Mouse (Mus musculus) bone marrow macrophage, adult 2 months (primary cell): ENCODE data around the gene Galnt3. TPM values are rescaled to one million over a fixed set of nuclear protein-coding genes. Genes with fewer than 3 reads are reported as not detected.

Source experiments
- H3K27ac ChIP-seq: 2 replicates; pipeline ENCODE4 v1.5.1; 2012; ENCODE audit warnings: low read depth, low read length; ENCODE audit not compliant: insufficient read depth
- H3K4me1 ChIP-seq: 2 replicates; pipeline ENCODE4 v1.6.1; 2012; ENCODE audit warnings: low read length; ENCODE audit not compliant: control insufficient read depth, insufficient read depth
- H3K4me3 ChIP-seq: 2 replicates; pipeline ENCODE4 v1.5.1; 2012; ENCODE audit warnings: mild to moderate bottlenecking, low read length, moderate library complexity; ENCODE audit not compliant: insufficient read depth
- CTCF ChIP-seq: IDR thresholded peaks from 2 replicates; pipeline ENCODE4 v1.5.1; 2012; ENCODE audit warnings: low read depth, mild to moderate bottlenecking, low read length, moderate library complexity
- POLR2A ChIP-seq: IDR thresholded peaks from 2 replicates; pipeline ENCODE4 v1.6.1; 2012; ENCODE audit warnings: mild to moderate bottlenecking, low read depth, low read length, borderline replicate concordance
- polyA plus RNA-seq: library from polyadenylated mRNA; stranded (reverse); fragments of >200 nt; gene quantifications from 2 replicates; pipeline ENCODE4 v1.2.4, GENCODE M21; 2012; ENCODE audit not compliant: missing spikeins, insufficient read depth, insufficient read length

Galnt3 gene
- polyA plus RNA-seq, 1 experiment: 0.87 TPM

DNA sequence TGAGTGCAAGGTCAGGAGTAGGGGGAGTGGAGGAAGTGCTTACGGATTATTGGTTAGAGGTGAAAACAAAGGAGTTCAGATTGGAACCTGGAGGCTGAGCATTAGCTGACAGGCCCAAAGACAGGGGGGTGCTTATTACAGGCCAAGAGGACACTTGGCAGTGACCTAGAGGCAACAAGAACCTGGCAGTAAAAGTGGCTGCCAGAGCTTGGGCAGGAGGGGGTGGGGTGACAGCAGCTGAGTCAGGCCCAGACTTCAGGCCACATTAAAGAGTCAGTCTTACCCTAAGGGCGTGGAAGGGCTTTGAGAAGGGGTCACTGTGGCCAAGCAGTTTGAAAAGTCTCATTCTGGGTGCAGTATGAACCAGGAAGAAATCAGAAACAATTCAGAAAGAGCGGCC lies 7.1 kb downstream of the Galnt3 start:
- Histone ChIP-seq H3K4me1 (peaks cover 2% of the 10 kb centered on the region; the same call in 1 of the 2 replicates), H3K4me3 (no peak overlapping the region), H3K27ac (no peak overlapping the region)
- TF ChIP-seq POLR2A: no peak
- no peak for TF ChIP-seq CTCF

DNA sequence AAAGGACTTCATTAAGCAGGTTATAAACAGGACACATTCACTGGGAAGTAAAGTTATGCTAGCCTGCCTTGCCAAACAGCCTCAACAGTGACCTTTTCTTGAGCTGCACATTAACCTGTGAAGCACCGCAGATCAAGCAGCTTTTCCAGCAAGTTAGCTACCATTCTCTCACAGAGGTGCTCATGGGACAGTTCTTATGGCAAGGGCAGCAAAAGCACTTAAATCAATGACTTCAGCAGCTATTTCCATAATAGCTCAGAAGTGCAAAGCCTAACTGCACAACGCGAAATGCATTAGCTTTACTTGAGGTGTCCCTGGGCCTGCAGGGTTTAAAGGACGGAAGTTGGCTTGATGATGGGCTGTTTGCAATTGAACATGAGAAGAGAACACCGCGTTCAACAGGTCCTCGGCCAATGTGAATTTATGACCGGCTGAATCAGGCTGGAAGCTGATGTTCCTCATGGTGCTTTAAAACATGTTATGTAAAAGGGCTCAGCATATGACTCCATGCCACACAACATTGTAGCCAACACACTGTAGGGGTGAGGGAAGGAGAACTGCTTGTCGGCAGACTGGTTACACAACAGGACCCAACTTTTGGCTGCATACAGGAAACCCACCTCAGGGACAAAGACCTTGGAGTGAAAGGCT lies 16.8 kb downstream of the Galnt3 start:
- no peak for TF ChIP-seq CTCF
- no peaks in the 10 kb centered on the region for H3K4me1 ChIP-seq
- no peak overlapping the region for H3K27ac ChIP-seq
- no peak overlapping the region for H3K4me3 ChIP-seq

DNA sequence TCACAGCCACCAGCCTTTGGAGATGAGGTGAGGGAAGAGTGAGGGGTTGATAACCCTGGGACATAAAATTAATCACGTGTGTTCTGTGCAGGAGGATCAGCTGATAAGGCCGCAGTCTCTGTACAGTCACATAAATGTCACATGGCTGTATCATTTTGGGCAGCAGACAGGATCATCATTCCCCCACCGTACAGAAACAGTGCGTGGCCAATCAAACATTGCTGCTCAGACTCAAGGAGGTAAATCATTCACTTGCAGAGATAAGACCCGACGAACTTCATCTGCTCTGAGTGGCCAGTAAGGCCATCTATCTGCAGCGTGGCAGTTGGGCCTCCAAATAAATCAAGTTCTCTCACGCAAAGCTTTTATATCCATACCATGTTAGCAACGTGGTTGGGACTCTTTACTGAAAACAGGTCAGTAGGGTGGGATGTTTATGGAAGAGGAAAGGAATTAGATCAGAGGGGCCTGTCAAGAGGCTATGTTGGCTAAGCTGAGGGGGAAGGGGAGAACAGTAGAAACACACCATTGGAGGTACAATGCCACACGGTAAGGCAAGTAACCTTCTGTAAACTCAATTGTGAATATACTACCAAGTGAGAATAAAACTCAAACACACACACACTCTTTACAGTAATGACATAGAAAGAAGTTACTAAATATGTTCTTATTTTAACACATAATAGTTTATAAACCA lies 20.9 kb downstream of the Galnt3 start:
- peaks cover 5% of the 10 kb centered on the region for H3K4me1 ChIP-seq
- TF ChIP-seq CTCF (no peak), POLR2A (no peak)
- no peak overlapping the region for H3K27ac ChIP-seq
- no peak overlapping the region for H3K4me3 ChIP-seq

DNA sequence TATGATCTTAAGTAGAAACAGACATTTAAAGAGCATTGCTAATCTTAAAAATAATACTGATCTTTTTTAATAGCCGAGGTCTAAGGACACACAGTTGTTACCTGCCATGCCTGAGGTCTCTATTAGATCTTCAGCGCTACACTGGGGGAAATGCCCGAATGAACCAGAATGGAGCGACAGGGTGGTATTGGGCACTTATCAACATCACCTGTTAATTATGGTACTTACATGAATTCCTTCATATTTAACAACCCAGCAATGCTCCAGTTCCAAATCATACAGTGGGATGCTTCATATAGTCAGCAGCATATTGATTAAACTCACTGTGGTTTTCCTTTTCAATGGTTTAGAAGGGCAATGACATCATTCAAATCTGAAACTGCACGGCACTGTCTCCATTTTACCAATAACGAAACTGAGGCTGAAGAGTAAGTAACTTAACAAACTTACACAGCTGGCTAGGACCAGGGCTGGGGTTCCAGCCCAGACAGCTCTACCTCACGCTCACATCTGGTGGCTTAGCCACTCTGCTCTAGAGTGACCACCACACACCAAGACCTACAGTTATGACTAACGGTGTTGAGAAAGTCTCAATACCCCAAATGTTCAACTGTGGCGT lies 23.0 kb downstream of the Galnt3 start:
- H3K4me3 ChIP-seq: no peak overlapping the region
- no peak overlapping the region for H3K27ac ChIP-seq
- TF ChIP-seq POLR2A (no peak), CTCF (no peak)
- H3K4me1 ChIP-seq: peaks cover 5% of the 10 kb centered on the region

DNA sequence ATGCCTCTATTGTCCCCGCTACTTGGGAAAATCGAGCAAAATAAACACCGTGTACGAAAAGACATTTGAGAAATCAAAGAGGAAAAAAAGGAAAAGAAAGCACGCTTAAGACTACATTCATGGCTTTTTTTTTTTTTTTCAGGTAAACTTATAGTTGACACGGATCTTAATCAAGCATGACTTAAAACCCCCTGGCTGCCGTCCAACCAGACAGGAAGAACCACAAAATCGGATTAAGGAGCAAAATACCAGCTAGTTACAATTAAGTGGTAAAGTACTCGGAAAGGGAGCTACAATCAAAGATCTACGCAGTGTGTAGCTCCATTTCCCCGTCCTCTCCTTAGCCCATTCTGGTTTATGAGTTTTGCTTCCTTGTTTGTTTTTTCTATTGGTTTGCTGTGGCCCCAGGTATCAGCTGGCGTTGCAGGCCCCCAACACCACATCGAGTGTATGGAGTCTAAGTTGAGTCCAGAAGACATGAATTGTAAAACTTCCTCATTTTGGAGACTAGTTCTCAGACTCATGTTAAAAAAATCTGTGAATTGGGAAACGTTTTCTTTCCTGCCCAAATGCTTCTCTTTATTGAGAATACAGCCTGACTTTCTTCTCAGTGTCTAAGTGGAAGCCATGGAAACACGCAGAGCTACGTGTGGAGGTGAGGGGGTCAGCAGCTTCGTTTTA lies 24.0 kb downstream of the Galnt3 start:
- TF ChIP-seq CTCF (no peak), POLR2A (no peak)
- Histone ChIP-seq H3K4me3 (no peak overlapping the region), H3K4me1 (peaks cover 5% of the 10 kb centered on the region), H3K27ac (no peak overlapping the region)

DNA sequence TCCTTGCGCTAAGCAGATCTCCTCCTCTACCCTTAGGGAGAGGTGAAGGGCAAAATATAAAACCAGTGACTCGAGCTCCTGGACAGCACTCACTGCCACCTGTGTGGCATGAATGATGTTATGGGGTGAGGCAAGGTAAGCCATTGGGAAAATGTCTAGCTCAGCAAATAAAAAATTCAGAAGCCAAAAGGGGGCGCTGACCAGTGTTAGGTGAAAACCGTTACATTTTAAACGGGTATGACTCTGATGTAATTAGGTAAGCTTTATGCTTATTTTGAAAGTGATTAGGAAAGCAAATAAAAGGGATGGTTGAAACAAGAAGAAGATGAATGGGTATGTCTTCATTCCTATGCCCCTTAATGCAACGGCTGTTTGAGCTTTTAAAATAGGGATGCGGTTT lies 24.6 kb downstream of the Galnt3 start:
- Histone ChIP-seq H3K4me3 (no peak overlapping the region), H3K27ac (no peak overlapping the region), H3K4me1 (peaks cover 5% of the 10 kb centered on the region)
- no peak for TF ChIP-seq CTCF
- no peak for TF ChIP-seq POLR2A

DNA sequence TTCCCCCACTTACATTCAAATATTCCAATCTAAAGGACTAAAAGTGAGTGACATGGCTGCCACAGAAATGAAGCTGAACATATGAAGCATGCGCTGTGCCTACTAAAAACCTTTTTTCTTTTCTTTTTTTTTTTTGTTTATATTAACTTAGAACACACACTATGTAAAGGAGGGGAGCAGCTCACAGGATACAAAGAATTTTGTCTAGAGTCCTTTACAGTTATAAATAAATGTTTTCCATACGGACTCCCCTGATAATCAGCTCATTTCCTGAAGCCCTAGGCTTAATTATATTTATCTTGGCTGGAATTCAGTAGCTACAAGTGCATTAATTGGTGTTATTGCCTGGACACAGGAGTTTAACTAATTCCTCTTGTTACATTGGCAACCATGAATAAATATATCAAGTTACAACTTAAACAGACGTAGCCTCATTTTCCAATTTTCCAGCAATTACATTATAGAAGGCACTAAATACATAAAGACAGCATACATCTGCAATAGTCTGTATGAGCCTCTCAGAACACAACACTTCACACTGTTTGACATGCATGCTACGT lies 30.1 kb downstream of the Galnt3 start:
- Histone ChIP-seq H3K27ac (no peak overlapping the region), H3K4me3 (no peak overlapping the region), H3K4me1 (no peaks in the 10 kb centered on the region)
- no peak for TF ChIP-seq POLR2A
- no peak for TF ChIP-seq CTCF

DNA sequence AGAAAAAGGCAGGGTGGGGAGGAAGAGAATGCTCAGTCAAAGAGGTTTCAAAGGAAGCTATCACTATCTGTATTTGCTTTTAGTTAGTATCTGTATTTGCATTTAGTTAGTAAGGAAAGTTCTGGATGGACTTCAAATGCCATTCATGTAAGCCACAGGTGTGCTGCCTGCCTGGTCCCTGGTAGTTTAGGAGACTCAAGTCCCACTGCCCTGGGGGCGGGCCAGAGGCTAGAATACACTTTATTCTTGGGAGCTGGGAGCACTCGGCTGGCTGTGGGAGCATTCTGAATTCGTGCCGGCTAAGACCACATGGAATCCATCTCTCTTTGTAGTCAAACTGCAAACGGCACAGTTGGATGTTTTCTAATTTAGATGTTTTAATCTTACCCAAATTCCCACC lies 33.5 kb downstream of the Galnt3 start:
- TF ChIP-seq CTCF: no peak
- TF ChIP-seq POLR2A: no peak
- no peaks in the 10 kb centered on the region for H3K4me1 ChIP-seq
- no peak overlapping the region for H3K4me3 ChIP-seq
- H3K27ac ChIP-seq: no peak overlapping the region

DNA sequence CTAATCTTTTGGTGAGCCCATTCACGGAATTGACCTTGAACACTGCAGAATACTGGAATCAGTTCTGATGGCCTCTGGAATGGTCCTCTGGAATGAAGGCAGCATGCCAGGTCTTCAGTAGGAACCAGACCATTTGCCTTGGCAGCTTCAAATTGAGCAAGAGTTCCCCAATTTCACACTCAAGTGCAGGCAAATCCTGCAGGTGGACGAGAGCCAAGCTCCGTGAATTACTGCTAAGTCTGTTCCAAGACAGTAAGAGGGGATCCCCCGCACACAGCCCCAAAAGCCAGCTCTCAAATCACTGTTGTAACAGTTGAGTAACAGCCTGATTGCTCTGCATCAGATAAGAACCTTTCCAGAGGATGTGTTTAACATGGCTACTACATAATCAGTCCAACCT lies 42.9 kb downstream of the Galnt3 start:
- Histone ChIP-seq H3K27ac (no peak overlapping the region), H3K4me3 (no peak overlapping the region), H3K4me1 (no peaks in the 10 kb centered on the region)
- TF ChIP-seq CTCF: no peak
- no peak for TF ChIP-seq POLR2A
